Mouse (Mus musculus) embryonic fibroblast, embryonic 13.5 days (primary cell): ENCODE measurements around the gene Gtf2h1.

ENCODE experiments used
- CTCF ChIP-seq: IDR thresholded peaks from 2 replicates; pipeline ENCODE4 v1.5.1; 2011; ENCODE audit warnings: mild to moderate bottlenecking, control low read depth, low read length, moderate library complexity, borderline replicate concordance; ENCODE audit not compliant: insufficient read depth
- POLR2A ChIP-seq: IDR thresholded peaks from 2 replicates; pipeline ENCODE4 v1.6.1; 2011; ENCODE audit warnings: low read depth, mild to moderate bottlenecking, control low read depth, low read length, moderate library complexity

DNA sequence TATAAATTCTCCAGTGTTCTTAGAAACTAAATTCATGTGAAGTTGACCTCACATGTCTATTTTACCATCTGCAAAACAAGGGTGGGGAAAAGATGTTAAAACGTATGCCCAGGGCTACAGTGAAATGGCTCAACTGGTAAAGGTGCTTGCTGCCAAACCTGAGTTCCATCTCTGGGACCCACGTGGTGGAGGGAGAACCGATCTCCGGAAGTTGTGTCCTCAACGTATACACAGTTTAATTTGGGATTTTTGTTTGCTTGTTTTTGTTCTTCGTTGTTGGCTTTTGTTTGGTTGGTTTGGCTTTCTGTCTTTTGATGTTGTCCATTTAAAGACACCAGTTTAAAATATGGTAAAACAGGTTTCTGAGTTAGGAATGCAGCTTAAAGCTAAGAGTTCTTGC is 876 bp downstream of the Gtf2h1 start:
- TF ChIP-seq POLR2A (no peak), CTCF (no peak)
